Mouse (Mus musculus) common myeloid progenitor, adult 5-6 weeks (primary cell): Measurements from ENCODE around the gene Calm1. TPM values are rescaled to one million over a fixed set of nuclear protein-coding genes. Genes with fewer than 3 reads are reported as not detected.

ENCODE experiments used
- total RNA-seq: library from RNA; stranded (forward); fragments of 200-1000, 187-1606 nt; gene quantifications from 2 replicates; pipeline ENCODE4 v1.2.3, GENCODE M21; 2017

Calm1 gene
- total RNA-seq, 1 experiment from 2014 or later = 609 TPM

Other genes starting within 250 kb of the Calm1 start
- not detected in 2 replicates for gene Kcnk13, start 234.9 kb upstream of the Calm1 start, total RNA-seq
- gene Psmc1, start 89.3 kb upstream of the Calm1 start, total RNA-seq = 258 and 298 TPM in 2 replicates
- gene Nrde2, start 39.8 kb upstream of the Calm1 start, total RNA-seq = 35.2 and 39.8 TPM in 2 replicates